Mouse (Mus musculus) left cerebral cortex, postnatal 4 days (tissue): ENCODE measurements around the gene Nphs1. TPM values are rescaled to one million over a fixed set of nuclear protein-coding genes. Genes with fewer than 3 reads are reported as not detected.

Source experiments
- DNase-seq: peaks from one replicate; pipeline ENCODE4 v3.0.0-alpha.2; 2022
- intact Hi-C: fragments of 180-260 bp; cut with DNase I; formaldehyde crosslinking; loops from one replicate; pipeline ENCODE4 v1.15.1; 2025
- total RNA-seq, 2 experiments: library from RNA; stranded (reverse); gene quantifications; 2 replicates each; pipeline ENCODE4 v1.2.3; 2021

Gene Nphs1
- under 1 TPM in 1 of 2 experiments, not detected in 1; 0.08 TPM for total RNA-seq

DNA sequence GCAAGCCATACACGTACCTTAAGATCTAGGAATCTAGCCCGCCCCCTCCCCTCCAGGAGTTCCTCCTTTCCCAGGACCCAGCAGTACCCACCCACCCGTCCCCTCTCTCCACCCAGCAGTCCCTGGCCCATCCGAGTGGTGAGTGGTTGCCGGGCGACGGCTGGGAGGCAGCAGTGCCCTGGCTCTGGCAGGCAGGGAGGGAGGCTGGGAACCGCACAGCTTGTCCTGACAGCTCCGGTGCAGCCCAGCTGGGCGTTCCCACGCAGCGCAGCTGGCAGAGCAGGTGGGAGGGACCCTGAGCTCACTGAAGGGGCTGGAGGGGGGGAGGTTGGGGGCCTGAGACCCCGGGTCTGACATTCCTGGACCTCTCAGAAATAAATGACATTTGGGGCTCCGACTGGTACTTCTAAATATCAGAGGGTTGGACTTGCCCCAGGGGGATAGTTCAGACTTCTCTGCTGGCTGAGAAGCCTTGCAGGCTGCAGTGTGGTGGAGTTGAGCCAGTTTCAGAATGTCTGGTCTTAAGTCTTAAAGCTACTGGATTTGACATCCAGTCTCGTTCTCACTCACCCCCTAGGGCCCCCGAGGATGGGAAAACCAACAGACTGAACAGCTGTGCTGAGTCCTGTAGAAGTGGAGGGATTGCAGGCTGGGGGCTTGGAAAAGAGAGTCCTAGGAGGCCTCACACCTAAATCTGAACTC lies at the start of gene Nphs1, which contains the start of gene Kirrel2:
TSS of gene Nphs1 (plus strand) at position 687 of the 702 bp plus-strand sequence.
TSS of gene Kirrel2 (minus strand) at position 62 of the 702 bp plus-strand sequence.
- peak; percentile 85 for DNase-seq
- intact Hi-C loops: no loop called here

DNA sequence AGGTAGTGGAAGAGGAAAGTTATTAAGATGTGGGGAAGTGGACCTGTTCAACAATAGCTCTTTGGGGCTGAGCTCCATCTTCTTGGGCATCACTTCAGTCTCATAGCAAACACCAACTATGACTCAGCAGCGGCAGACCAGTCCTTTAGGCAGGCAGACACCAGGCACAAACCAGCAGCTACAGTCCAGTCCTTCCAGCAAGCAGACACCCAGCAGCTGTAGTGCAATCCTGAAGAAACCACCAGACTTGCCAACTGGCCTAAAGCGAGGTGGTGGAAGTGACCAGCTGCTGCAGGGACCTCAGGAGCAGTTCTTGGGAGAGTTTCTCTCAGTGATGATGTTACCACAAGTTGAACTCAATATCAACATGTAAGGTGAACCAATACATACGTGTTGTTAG lies 49.5 kb upstream of the Nphs1 start:
- DNase-seq: no peak
- intact Hi-C loops: no loop called here

DNA sequence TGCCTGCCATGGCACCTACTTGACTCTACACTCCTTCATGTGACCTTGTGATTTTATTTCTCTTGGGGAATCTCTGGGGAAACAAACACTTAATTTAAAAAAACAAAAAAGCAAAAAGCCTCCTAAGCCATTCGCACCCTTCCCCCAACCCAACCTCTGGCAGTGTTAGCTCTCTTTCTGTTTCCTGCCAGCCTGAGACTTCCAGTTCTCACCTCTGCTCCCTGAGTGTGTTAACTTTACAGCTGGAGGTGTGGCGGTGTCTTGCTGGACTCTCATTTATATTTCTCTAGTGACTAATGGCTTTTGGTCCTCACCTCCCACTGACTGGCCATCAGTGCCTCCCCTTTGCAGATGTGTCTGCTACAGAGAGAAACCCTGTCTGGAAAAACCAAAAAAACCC lies 48.3 kb upstream of the Nphs1 start:
- intact Hi-C loops: no loop called here
- DNase-seq: no peak

DNA sequence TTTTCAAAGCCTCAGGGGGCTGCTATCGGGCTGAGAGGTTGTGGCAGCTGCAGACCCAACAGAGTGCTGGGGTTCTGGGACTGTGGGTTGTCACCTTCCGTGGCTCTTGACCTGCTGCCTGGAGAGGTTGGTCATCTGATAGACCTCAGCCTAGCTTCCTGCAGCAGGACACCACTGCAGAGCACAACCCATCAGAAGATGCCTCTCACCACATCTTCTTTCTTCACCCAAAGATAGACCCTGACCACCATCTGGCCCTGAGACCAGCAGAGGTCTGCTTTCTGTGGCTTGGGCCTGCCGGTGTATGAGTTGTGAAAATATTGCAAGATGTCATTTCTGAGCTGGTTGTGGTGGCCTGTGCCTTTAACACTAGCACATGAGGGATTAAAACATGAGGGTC lies 47.1 kb upstream of the Nphs1 start:
- no peak for DNase-seq
- intact Hi-C loops: no loop called here

DNA sequence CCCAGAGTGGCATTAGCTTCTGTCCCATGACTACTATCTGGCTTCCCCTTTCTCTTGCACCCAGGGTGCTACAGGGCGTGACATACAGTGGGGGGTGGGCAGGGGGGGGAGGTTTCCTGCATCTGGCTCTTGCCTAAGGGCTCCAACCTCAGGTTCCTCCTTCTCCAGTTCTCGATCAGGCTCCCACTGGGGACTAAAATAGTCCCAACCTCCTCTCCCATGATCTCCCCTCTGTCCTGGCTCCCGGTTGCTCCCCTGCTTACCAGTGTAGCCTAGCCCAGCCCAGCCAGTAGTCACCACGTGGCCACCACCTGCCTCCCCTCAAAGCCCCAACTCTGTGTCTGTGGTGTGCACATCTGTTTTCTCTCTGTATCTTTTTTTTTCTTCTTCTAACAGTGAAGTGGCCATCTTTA lies 45.4 kb upstream of the Nphs1 start:
- intact Hi-C loops: no loop called here
- DNase-seq: no peak

DNA sequence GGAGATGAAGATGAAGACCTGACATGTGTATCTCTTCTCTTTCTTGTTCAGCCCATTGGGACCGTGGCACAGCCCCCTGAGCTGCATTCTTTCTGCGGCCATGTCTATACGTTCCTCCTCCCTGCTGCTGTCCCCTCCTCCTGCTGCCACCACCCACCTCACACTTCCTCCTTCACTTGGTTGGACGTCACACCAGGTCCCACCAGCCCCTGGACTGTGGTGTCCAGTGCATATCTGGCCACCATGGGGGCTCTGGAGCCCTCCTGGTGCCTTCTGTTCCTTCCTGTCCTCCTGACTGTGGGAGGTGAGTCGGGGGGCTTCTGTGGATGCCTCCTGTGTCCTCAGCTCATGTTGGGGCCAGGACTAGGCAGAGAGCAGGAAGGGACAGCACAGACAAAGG lies 44.5 kb upstream of the Nphs1 start, which contains the start of gene Tyrobp:
TSS of gene Tyrobp (plus strand) at position 165 of the 400 bp plus-strand sequence.
- DNase-seq: no peak
- intact Hi-C loops: no loop called here

DNA sequence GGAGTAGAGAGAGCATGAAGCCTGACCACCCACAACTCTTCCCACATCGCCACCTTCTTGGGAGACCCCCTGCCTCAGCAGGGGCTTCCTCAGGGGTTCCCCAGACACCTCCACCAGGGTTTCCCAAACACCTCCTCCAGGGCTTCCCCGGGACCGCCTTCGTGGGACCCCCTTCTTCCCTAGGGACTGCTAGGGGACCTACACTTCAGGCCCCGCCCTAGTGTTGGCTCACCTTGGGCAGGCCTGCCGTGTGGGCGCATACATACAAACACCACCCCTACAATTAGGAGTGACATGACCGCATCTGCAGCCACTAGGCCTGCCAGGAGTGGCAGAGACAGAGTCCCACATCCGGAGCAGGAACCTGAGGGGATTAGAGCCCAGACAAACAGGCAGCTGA lies 40.3 kb upstream of the Nphs1 start:
- no peak for DNase-seq
- intact Hi-C loops: no loop called here

DNA sequence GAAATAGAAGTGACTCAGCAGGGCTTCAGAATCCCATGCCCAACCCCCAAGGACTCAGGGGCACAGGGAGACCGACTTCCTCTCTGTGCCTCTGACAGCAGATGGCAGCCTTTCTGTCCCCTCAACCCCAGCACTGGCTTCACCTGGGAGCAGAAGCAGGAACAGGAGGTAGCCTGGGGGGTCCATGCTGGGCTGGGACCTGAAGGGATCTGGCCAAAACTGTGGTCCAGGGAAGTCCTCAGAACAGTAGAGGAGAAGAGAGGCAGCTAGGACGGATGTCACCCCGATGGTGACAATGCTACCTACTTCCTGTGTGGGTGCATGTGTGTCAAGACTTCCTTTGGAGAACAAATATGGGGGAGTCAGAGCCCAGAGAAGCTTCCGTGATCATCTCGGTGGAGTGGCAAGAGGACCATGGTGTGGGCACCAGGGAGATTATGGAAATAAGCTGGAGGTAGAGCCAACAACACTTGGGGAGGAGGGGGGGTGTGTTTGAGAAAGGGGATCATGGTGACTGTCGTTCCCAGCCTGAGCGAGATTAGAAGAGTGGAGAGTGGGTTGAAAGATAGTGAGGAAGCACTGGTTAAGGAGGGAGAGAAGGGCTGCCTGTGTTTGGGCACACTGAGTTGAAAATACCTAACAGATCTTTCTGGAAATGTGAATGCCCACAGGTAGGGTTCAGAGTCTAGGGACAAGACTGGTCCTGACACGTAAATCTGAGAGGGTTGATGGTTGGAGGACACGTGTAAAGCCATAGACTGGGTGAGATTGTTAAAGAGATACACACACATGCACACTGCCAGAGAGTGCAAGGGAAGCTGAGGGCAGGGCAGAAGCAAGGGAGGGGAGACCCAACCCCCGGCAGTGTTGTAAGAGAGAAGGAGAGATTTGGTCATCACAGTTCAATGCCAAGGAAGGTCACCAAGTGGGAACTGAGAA lies 38.3 kb upstream of the Nphs1 start, which contains the start of gene Hcst:
TSS of gene Hcst (minus strand) at position 294 of the 939 bp plus-strand sequence.
- intact Hi-C loops: loop anchor here (10.0 kb wide), 1 partner anchor 45 kb away; no protein-coding TSS in a partner anchor
- DNase-seq: no peak

DNA sequence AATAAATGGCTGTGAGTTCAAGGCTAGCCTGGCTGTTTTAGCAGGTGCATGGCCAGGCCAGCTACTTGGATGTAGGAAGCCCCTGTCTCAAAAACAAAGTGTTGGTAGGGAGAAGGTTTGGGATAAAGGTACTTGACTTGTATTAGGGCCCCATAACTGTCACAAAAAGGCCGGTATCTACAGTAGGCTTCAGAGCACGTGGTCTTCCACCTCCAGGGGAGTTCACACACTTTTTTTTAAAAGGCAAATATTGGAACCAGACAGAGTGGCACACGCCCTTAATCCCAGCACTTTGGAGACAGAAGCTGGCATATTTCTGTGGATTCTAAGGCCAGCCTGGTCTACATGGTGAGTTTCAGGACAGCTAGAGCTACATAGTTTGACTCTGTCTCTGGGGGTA lies 37.4 kb upstream of the Nphs1 start:
- DNase-seq: no peak
- intact Hi-C loops: loop anchor here (10.0 kb wide), 1 partner anchor 46 kb away; no protein-coding TSS in a partner anchor

DNA sequence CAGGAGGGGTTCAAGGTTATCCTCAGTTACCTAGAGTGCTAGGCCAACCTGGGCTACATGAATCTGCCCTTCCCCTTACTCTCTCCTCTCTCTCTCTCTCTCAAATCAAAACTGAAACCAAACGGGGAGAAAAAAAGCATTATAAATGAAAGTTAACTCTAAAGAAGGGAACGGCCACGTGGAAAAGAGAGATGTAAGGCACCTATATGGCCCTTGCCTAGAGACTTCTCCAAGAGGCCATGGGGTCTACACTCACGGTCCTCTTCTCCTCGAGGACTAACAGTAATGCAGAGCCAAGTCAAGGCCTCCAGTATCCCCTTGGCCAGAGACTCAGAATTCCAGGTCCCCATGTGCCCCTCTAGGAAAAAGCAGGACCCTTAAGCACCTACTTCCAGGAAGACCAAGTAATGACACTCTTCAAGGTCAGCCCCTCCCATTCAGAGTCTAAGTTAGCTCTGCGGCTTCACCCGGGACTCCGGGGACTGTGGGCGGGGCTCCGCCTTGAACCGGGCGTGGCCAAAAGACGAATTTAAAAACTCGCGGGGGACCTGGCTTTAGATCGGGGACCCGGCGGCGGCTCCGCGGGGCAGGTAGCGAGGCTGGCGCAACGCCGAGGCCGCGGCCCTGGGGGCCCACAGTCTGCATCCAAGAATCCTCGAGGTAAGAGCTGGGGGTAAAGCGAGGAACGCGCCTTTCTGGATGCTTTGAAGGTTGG lies 36.8 kb upstream of the Nphs1 start, which contains the start of gene Nfkbid:
TSS of gene Nfkbid (plus strand) at position 558 of the 715 bp plus-strand sequence.
- DNase-seq: no peak
- intact Hi-C loops: loop anchor here (10.0 kb wide), 1 partner anchor 47 kb away; no protein-coding TSS in a partner anchor

DNA sequence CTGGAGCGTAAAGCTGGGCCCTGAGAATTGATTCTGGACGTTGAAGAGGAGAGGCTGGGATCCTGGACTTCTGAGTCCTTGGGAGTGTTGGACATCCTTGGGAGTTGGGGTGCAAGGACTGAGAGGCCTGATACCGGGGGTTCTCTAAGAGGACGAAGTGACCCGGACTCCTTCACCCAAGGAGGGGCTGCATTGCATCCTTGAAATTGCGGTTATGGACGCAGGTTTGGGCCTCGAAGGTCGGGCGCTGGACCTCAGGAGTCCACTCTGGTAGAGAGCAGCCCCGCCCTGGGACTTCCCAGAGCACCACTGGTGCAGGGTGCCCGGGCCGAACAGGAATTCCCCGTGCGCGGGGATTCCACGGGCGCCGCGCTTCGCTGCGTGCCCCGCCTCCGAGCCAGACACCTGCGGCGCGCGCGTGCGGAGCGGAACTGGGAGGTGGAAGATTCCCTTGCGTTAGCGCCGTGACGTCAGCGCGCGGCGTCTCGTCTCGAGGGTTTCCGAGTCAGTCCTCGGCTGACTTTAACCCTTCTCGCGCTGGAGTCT lies 36.2 kb upstream of the Nphs1 start:
- DNase-seq: peak; percentile 91
- intact Hi-C loops: loop anchor here (10.0 kb wide), 1 partner anchor 47 kb away; no protein-coding TSS in a partner anchor

DNA sequence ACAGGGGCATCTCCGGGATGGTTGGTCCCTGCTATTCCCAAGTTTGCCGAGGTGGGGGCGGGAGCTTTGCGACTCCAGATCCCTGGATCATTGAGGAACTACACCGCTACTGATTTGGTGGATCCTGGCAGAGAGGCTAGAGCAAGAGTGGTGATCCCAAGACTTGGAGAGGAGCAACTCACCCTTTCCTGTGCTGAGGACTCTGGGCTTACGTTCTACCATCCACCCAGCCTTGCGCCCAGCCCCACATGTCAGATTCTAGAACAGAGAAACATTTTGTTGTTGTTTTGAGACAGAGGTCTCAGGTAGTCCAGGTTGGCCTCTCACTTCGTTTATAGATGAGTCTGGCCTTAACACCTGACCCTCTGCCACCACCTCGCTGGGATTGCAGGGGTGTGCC lies 35.6 kb upstream of the Nphs1 start:
- intact Hi-C loops: loop anchor here (10.0 kb wide), 1 partner anchor 48 kb away; no protein-coding TSS in a partner anchor
- no peak for DNase-seq

DNA sequence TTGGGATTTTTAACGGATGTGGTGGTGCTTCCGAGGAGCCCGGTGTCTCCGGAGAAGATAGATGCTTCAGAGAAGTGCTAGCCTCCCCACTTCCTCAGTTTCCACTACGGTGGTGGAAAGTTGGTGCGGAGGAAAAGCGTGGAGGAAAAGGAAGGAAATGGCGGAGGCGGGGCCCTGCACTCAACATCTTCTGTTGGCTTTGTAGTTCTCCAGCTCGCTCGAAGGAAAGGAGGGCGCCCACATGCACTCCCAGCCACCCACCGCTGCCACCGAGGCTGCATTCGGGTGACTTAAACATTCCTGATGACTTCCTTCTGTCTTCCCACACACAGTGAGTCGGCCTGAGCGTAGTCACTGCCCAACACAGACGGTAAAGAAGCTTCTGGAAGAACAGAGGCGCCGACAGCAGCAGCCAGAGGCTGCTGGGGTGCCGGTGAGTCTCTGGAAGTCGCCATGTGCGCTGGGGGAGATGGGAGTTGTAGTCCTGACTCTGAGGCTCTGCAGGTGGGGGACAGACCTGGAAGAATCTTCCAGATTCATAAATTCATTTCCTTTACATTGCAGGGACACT lies 35.0 kb upstream of the Nphs1 start:
- no peak for DNase-seq
- intact Hi-C loops: loop anchor here (10.0 kb wide), 1 partner anchor 48 kb away; no protein-coding TSS in a partner anchor

DNA sequence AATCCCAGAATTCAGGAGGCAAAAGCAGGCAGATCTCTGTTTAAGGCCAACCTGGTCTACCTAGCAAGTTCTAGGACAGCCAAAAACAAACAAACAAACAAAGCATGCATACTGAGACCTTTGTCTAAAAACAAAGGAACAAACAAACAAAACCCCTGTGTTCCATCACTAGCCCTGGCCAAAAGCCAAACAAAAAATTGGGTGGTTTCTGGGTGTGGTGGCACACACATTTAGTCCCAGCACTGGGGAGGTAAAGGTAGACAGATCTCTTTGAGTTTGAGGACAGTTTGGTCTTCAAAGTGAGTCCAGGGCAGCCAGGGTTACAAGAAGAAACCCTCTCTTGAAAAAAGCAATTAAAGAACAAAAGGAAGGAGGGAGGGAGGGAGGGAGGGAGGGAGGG lies 28.8 kb upstream of the Nphs1 start:
- DNase-seq: no peak
- intact Hi-C loops: loop anchor here (10.0 kb wide), 1 partner anchor 55 kb away; no protein-coding TSS in a partner anchor

DNA sequence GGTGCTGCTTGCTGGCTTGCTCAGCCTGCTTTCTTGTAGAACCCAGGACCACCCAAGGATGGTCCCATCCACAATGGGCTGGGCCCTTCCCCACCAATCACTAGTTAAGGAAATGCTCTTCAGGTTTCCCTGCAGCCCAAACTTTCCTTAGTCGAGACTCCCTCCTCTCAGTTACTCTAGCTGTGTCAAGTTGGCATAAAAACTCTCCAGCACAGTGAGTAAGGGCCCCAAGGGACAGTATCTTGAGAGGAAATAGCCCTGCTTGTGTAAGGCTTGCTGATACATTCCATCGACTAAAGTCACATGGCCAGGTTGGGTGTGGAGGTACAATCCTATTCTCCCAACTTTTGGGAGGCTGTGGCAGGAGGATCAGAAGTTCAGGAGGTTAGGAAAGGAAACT lies 27.9 kb upstream of the Nphs1 start:
- intact Hi-C loops: loop anchor here (5.0 kb wide), 1 partner anchor 93 kb away; no protein-coding TSS in a partner anchor
- DNase-seq: no peak

DNA sequence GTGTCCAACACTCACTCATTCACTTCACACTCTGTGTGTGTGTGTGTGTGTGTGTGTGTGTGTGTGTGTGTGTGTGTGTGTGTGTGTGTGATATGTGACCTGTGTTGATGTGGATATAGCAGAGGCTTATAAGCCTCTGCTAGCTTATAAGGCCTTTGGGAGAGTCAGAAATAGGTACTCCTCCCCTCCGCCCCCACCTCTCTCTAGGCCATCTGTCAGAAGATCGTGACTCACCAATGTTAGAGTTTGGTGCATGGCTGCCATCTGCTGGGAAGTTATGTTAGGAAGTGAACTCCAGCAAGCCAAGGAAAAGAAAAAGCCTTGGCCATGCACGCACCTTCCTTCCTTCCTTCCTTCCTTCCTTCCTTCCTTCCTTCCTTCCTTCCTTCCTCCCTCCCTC lies 26.3 kb upstream of the Nphs1 start:
- intact Hi-C loops: loop anchor here (5.0 kb wide), 1 partner anchor 94 kb away; no protein-coding TSS in a partner anchor
- peak; percentile 87 for DNase-seq

DNA sequence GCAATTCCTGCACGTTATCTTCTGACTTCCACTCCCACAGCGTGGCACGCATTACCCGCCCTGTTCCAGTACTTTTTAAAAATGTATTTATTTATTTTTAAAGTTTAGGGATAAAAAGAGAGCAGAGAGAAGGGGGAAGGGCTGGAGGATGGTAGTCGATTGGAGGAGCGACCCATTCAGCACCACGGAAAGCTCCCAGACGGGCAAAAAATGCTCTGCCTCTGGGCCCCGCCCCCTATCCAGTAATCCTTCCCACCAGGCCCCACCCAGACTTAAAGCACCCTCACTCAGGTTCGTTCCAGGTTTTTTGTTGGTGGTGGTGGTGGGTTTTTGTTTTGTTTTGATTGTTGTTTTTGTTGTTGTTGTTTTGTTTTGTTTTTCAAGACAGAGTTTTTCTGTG lies 23.9 kb upstream of the Nphs1 start:
- no peak for DNase-seq
- intact Hi-C loops: loop anchor here (5.0 kb wide), 1 partner anchor 97 kb away; no protein-coding TSS in a partner anchor

DNA sequence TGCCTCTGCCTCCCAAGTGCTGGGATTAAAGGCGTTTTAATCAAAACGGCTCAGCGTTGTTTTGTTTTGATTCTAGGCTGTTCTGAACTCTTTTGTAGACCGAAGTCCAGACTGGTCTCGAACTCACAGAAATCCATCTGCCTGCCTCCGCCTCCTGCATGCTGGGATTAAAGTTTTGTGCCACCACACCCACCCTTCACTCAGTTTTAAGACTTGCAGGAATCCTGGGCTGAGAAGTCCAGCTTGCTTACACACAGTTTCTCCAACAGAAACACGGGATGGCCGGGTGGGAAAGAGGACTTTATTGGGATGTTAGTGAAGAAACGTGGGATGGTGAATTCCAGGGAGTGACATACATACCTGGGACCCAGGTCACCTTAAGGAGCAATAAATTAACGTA lies 23.4 kb upstream of the Nphs1 start:
- intact Hi-C loops: loop anchor here (5.0 kb wide), 1 partner anchor 97 kb away; no protein-coding TSS in a partner anchor
- DNase-seq: no peak

DNA sequence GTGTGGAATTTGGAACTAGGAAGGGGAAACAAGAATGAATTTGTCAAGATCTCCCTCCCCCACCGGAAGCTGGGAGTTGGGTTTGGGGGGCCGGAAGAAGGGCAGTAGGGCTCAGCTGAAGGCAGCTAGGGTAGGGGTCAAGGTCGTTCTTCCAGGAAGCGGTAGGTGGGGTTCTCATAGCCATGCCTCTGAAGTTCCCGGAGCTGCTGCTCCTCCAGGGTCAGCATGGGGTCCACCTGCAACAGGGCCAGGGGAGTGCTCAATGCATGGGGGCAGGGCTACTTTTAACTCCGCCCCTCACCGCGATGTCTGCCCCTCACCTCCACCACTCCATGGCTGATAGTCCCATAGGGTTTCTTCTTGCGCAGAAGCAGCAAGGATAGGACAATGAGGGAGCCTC lies 23.0 kb upstream of the Nphs1 start:
- DNase-seq: no peak
- intact Hi-C loops: no loop called here
